Mouse (Mus musculus) C2C12 (cell line): ENCODE measurements around the gene Rhof.

Source experiments
- CEBPB ChIP-seq: IDR thresholded peaks from one replicate; pipeline ENCODE4 v1.6.1; 2011; ENCODE audit warnings: low read depth, mild to moderate bottlenecking, control low read depth, moderate library complexity
- CTCF ChIP-seq: IDR thresholded peaks from one replicate; pipeline ENCODE4 v1.5.1; 2011; ENCODE audit not compliant: control insufficient read depth, insufficient read depth, insufficient read length
- FOSL1 ChIP-seq: IDR thresholded peaks from one replicate; pipeline ENCODE4 v1.8.0; 2011; ENCODE audit warnings: mild to moderate bottlenecking, low read length; ENCODE audit not compliant: poor library complexity, insufficient read depth, severe bottlenecking
- MAX ChIP-seq: IDR thresholded peaks from one replicate; pipeline ENCODE4 v1.6.1; 2011; ENCODE audit warnings: mild to moderate bottlenecking, control low read depth
- MYOD1 ChIP-seq: IDR thresholded peaks from one replicate; pipeline ENCODE4 v1.6.1; 2011; ENCODE audit warnings: low read depth; ENCODE audit not compliant: control insufficient read depth, insufficient read length
- MYOG ChIP-seq: IDR thresholded peaks from one replicate; pipeline ENCODE4 v1.6.1; 2011; ENCODE audit not compliant: control insufficient read depth, insufficient read length; ENCODE audit errors: extremely low read depth
- USF1 ChIP-seq: IDR thresholded peaks from one replicate; pipeline ENCODE4 v1.6.1; 2011; ENCODE audit warnings: low read depth, mild to moderate bottlenecking, control low read depth, moderate library complexity

GRCm38 (mm10) chr5:123159866-123160265, 27.4 kb upstream of the Rhof start:
- no peak for TF ChIP-seq MAX
- TF ChIP-seq CTCF, result no peak
- no peak for TF ChIP-seq USF1
- no peak for TF ChIP-seq MYOG
- no peak for TF ChIP-seq CEBPB
- no peak for TF ChIP-seq FOSL1
- TF ChIP-seq MYOD1, result no peak
